26 mouse cellular contexts compared by ENCODE assay signal in the genomic region with DNA sequence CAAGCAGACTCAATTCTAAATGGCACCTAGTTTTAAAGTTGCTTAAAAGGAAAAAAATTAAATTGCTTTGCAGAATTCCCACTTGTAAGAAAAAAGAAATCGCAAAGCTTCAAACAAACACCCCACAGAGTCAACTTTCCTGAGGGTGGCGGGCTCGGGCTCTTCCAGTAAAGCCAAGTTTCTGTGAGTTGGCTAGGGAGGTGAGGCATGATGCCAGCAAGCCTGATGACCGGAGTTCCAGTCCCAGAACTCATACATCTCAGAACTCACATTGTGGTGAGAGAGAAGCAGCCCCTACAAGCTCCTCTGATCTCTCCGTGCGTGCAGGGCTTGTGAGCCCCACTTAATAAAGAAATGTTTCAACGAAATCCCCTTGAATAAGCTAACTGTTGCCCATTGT.
DNase-seq lines count a peak whose midpoint lies in the region; ATAC-seq and TF ChIP-seq lines count a peak whose summit lies in the region.
"Had no signal": no experiment of that assay in that cellular context is flagged by ENCODE, and none has a peak within 500 bp of the region (broad histone marks: within the 10 kb centered on the region; RNA-seq: fewer than 3 reads in every experiment).

No protein-coding gene starts in this region.

- no peak for TF ChIP-seq EP300 in lung, postnatal 0 days (IDR thresholded peaks at IDR 0.05)

- peaks cover 32% of the 10 kb centered on the region for H3K4me1 ChIP-seq in lung, embryonic 15.5 days
- 0 out of 2 replicates have a peak, but pooled peaks cover 4% of the 10 kb centered on the region for H3K4me1 ChIP-seq in lung, postnatal 0 days (ENCODE audit: insufficient read depth, low read depth, low read length)
- H3K4me1 ChIP-seq in thymus, adult 2 months (replicated peaks; ENCODE audit: control insufficient read depth, insufficient read depth, low read length), result peaks cover 4% of the 10 kb centered on the region
- H3K4me1 ChIP-seq: forebrain, embryonic 12.5 days had no signal

- WGBS in lung, embryonic 15.5 days, result 49% methylated on average over 7 of the region's 7 CpGs
- 63% methylated on average over 7 of the region's 7 CpGs for WGBS in lung, postnatal 0 days
- 93% methylated on average over 7 of the region's 7 CpGs for WGBS in thymus, adult 2 months

- DNase-seq in cerebellum, postnatal 10 days, result peak; percentile 33 to 48
- DNase-seq in cerebellum, adult 11 months, result no peak
- DNase-seq in lung, adult 18-20 months, result no peak
- DNase-seq in lung, postnatal 0 days (ENCODE audit: low spot score), result no peak
- no peak for DNase-seq in T-cell, adult 2 months (ENCODE audit: low spot score)
- no peak for DNase-seq in thymus, adult 2 months
- DNase-seq: adrenal gland, adult 8-10 months; cerebellum, adult 11-12 months; cerebellum, adult 9-11 months; forebrain, postnatal 0 days; heart, postnatal 10 days; kidney, adult 2 months; kidney, postnatal 36 days; right cerebral cortex, adult 18-20 months had no signal

- H3K4me3 ChIP-seq in lung, embryonic 15.5 days, result no peak overlapping the region
- no peak overlapping the region for H3K4me3 ChIP-seq in lung, postnatal 0 days (ENCODE audit: low read depth, low read length)
- H3K4me3 ChIP-seq in thymus, adult 2 months (ENCODE audit: control insufficient read depth, insufficient read depth, low read length), result no peak overlapping the region
- H3K4me3 ChIP-seq: forebrain, embryonic 12.5 days; heart, embryonic 13.5 days; hindbrain, embryonic 10.5 days; layer of hippocampus, adult 2 months; left cerebral cortex, adult 2 months; limb, embryonic 13.5 days had no signal

- 0 out of 2 replicates have a peak overlapping the region, but pooled peaks have one; percentile 20 for H3K27ac ChIP-seq in lung, embryonic 15.5 days
- H3K27ac ChIP-seq in lung, postnatal 0 days (ENCODE audit: low read length), result 0 out of 2 replicates have a peak overlapping the region, but pooled peaks have one; percentile 32
- no peak overlapping the region for H3K27ac ChIP-seq in thymus, adult 2 months (ENCODE audit: control insufficient read depth, insufficient read depth, low read length)
- H3K27ac ChIP-seq: forebrain, embryonic 12.5 days; heart, embryonic 13.5 days; hindbrain, embryonic 10.5 days; layer of hippocampus, adult 2 months; left cerebral cortex, adult 2 months; limb, embryonic 13.5 days had no signal

- ATAC-seq in lung, embryonic 15.5 days (ENCODE audit: borderline replicate concordance, extremely low read depth, low FRiP score, low TSS enrichment), result no peak
- ATAC-seq in lung, postnatal 0 days, result no peak
- ATAC-seq: forebrain, postnatal 0 days; hindbrain, embryonic 16.5 days; midbrain, embryonic 16.5 days; Patski had no signal

- H3K9ac ChIP-seq in lung, embryonic 15.5 days, result no peak overlapping the region
- no peak overlapping the region for H3K9ac ChIP-seq in lung, postnatal 0 days (replicated peaks; ENCODE audit: low read depth)
- H3K9ac ChIP-seq: forebrain, embryonic 12.5 days; forebrain, postnatal 0 days; heart, embryonic 13.5 days; limb, embryonic 13.5 days had no signal

- no peaks in the 10 kb centered on the region for H3K27me3 ChIP-seq in lung, embryonic 15.5 days
- H3K27me3 ChIP-seq in lung, postnatal 0 days (replicated peaks; ENCODE audit: insufficient read depth, low read length), result no peaks in the 10 kb centered on the region
- no peaks in the 10 kb centered on the region for H3K27me3 ChIP-seq in thymus, adult 2 months (ENCODE audit: control insufficient read depth, insufficient read depth, low read length)
- H3K27me3 ChIP-seq: forebrain, embryonic 12.5 days; heart, embryonic 13.5 days; limb, embryonic 13.5 days; Patski had no signal

- no peaks in the 10 kb centered on the region for H3K9me3 ChIP-seq in lung, embryonic 15.5 days
- H3K9me3 ChIP-seq in lung, postnatal 0 days (ENCODE audit: low read length), result no peaks in the 10 kb centered on the region
- H3K9me3 ChIP-seq: forebrain, embryonic 12.5 days; heart, embryonic 13.5 days; hindbrain, embryonic 10.5 days; limb, embryonic 13.5 days had no signal

- no peak for TF ChIP-seq POLR2A in thymus, adult 2 months (IDR thresholded peaks at IDR 0.05; ENCODE audit: control insufficient read depth, extremely low read depth, insufficient read depth, low read length, poor library complexity)

- no peak overlapping the region for H3K4me2 ChIP-seq in lung, embryonic 15.5 days
- no peak overlapping the region for H3K4me2 ChIP-seq in lung, postnatal 0 days (replicated peaks; ENCODE audit: low read depth, low read length)
- H3K4me2 ChIP-seq: forebrain, embryonic 12.5 days; heart, embryonic 13.5 days; limb, embryonic 13.5 days; liver, embryonic 11.5 days; midbrain, embryonic 11.5 days had no signal

- H3K36me3 ChIP-seq in lung, embryonic 15.5 days, result no peaks in the 10 kb centered on the region
- no peaks in the 10 kb centered on the region for H3K36me3 ChIP-seq in lung, postnatal 0 days (ENCODE audit: insufficient read depth, low read length)
- no peaks in the 10 kb centered on the region for H3K36me3 ChIP-seq in thymus, adult 2 months (ENCODE audit: control insufficient read depth, insufficient read depth, low read length)
- H3K36me3 ChIP-seq: forebrain, embryonic 12.5 days; heart, embryonic 13.5 days; hindbrain, embryonic 10.5 days; limb, embryonic 13.5 days had no signal

- no peak for TF ChIP-seq CTCF in lung, postnatal 0 days (IDR thresholded peaks at IDR 0.05)
- TF ChIP-seq CTCF in thymus, adult 2 months (IDR thresholded peaks at IDR 0.05; ENCODE audit: borderline replicate concordance, control insufficient read depth, extremely low read depth, insufficient read depth, low read length, poor library complexity), result no peak

Comparison
In these comparisons a context has a peak if more than half of its experiments do, and no peak if none do; other contexts are left out.
1. DNase-seq: peak in cerebellum, postnatal 10 days (2 of 2); none in cerebellum, adult 11 months (single experiment), lung, adult 18-20 months (0 of 2), lung, postnatal 0 days (single experiment), T-cell, adult 2 months (single experiment) and thymus, adult 2 months (single experiment).